Mouse (Mus musculus): ENCODE measurements around the gene Trabd2b. TPM values are rescaled to one million over a fixed set of nuclear protein-coding genes. Genes with fewer than 3 reads are reported as not detected.

Gene Trabd2b
- total RNA-seq, 2 experiments from 2014 or later, result 2.2 to 2.7 TPM

DNA sequence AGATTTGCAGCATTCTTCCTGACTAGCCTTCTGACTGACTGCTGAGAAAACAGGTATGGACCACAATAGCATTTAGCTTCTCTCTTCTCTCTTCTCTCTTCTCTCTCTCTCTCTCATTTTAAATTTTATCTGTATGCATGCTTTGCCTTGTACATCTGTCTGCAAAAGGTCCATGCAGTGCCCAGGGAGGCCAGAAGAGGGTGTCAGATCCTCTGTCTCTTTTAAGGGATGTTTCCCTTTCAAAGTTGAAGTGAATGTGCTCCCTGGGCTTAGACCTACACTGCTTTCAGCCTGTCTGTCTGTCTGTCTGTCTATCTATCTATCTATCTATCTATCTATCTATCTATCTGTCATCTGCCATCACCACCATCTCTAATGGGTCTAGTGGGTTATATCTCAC is 8.9 kb upstream of the Trabd2b start:
- intact Hi-C loops (cut with DNase I), result no loop called here

DNA sequence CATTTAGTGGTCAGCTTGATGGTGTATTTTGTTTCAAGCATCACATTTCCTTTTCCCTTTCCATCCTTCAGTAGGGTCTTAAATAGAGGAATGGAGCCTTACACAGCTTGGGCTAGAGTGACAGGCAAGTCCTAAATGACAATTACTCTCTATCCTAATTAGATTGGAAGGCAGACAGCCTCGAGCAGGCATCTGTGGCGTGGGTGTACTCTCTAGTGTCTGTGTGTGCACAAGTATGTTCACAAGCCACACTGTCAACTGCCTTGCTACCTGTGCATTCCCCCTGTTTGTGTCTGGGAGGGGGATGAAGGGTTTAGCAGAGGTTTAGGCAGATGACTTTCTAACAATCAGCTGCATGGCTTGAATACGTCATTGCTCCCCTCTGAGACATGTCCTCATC is 6.7 kb upstream of the Trabd2b start:
- intact Hi-C loops (cut with DNase I), result loop anchor here (5.0 kb wide), 1 partner anchor 53 kb away; no protein-coding TSS in a partner anchor
- DNase-seq, result no peak

More for the DNA sequence above, 8.9 kb upstream of the Trabd2b start:
- no peak for DNase-seq

DNA sequence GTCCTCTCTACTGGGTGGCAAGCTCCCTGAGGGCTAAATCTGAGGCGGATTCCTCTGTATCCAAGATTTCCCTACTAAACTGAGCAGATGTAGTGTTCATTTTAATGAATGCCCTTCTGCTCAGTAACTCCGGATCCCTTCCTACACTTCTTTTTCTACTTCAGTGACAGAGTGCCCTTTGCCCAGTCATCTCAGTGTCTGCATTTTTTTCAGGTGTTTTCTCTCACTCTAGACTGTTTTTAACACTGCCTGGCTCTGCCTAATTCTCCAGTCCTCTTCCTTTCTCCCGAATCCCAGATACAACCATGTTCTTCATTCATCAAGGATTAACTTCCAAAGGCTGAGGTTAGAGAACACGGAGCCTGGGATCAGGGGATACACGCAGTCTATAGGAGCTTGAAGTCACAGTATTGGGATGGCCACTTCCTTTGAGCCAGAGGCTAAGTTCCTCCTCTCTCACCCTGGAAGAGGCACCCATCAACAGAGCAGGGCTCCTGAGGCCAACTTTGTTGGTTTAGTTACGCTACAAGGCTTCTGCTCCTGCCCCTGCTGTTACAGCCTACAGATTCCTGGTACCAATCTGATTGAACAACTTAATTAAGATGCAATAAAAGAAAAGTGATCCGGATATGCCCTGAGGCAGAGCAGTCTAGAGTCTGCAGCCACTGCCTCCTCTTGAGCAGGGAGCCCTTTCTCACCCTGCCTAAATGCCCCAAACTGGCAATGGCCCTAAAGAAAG is 4.4 kb upstream of the Trabd2b start:
- intact Hi-C loops (cut with DNase I), result loop anchor here (5.0 kb wide), 1 partner anchor 55 kb away; no protein-coding TSS in a partner anchor
- DNase-seq, result no peak

- peak; percentile 87 for DNase-seq
- intact Hi-C loops (cut with DNase I), result no loop called here
Measured at GRCm38 (mm10) chr4:114405682-114406354, 706 bp upstream of the Trabd2b start.

GRCm38 (mm10) chr4:114407516-114407915 is 992 bp downstream of the Trabd2b start:
- intact Hi-C loops (cut with DNase I), result no loop called here
- DNase-seq, result no peak

GRCm38 (mm10) chr4:114408298-114408697 is 1.8 kb downstream of the Trabd2b start:
- intact Hi-C loops (cut with DNase I), result no loop called here
- DNase-seq, result no peak

DNA sequence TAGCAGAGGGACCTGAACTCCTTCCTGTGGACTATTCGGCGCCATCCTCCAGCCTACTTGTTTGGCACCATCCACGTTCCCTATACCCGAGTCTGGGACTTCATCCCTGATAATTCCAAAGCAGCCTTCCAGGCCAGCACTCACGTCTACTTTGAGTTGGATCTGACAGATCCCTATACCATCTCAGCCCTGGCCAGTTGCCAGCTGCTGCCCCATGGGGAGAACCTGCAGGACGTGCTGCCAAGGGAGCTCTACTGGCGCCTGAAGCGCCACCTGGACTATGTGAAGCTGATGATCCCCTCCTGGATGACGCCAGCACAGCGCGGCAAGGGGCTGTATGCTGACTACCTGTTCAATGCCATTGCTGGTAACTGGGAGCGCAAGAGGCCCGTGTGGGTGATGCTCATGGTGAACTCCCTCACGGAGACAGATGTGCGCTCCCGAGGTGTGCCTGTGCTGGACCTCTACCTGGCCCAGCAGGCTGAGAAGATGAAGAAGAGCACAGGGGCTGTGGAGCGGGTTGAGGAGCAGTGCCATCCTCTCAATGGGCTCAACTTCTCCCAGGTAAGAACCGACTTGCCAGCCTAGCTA is 2.5 kb downstream of the Trabd2b start:
- peak; percentile 23 for DNase-seq
- intact Hi-C loops (cut with DNase I), result no loop called here

GRCm38 (mm10) chr4:114409511-114409910 is 3.0 kb downstream of the Trabd2b start:
- intact Hi-C loops (cut with DNase I), result no loop called here
- no peak for DNase-seq

GRCm38 (mm10) chr4:114410026-114410425 is 3.5 kb downstream of the Trabd2b start:
- intact Hi-C loops (cut with DNase I), result loop anchor here (10.0 kb wide), 1 partner anchor 225 kb away; no protein-coding TSS in a partner anchor
- DNase-seq, result no peak

DNA sequence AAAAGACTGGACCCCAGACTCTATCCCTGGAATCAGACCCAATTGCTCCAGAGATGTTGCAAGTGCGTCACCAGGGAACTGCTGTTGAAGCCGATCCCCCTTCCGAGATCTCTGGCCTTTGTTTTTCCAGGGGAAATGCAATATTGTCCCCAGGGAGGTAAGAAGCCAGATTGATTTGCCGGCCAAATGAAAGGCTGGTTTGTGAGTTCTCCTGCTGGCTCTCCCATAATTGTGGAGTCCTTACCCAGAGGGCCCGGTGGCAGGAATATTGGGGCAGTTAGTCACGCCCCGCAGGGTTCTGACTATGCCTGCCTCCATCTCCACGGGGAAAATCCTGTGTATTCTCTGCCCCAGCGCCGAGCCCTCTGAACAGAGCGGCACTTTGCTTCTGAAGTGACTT is 3.9 kb downstream of the Trabd2b start:
- DNase-seq, result peak; percentile 20
- intact Hi-C loops (cut with DNase I), result loop anchor here (10.0 kb wide), 1 partner anchor 224 kb away; no protein-coding TSS in a partner anchor

DNA sequence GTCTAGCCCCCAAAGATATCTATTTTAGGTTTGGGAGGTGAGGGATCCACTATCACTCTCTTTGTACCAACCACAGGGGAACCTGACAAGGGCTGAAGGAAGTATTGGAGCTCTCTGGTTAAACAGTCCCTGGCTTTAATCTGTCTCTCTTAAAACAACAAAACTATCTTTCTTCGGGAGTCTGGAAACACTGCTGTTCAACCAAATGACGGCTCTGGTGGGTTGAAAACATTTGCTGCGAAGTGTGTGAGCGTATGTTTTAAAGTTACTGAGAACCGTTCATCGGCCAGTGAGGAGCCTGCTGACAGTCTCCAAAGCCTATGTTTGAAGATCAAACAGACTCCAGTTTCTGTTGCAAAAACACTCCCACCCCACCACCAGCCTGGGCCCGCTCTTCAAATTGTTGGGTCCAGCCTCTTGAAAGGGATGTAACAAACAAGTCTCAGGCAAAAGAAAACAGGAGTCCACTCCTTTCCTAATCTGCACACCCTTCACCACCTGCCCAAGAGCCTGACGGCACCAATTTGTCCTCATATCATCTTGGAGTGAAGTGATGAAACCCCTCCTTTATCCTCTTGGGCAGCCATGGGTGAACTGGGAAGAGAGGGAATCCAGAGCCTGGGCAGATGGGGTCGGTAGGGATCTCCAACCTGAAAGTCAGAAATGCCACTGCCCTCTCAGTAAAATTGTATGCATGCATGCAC is 4.6 kb downstream of the Trabd2b start:
- no peak for DNase-seq
- intact Hi-C loops (cut with DNase I), result loop anchor here (10.0 kb wide), 1 partner anchor 224 kb away; no protein-coding TSS in a partner anchor

DNA sequence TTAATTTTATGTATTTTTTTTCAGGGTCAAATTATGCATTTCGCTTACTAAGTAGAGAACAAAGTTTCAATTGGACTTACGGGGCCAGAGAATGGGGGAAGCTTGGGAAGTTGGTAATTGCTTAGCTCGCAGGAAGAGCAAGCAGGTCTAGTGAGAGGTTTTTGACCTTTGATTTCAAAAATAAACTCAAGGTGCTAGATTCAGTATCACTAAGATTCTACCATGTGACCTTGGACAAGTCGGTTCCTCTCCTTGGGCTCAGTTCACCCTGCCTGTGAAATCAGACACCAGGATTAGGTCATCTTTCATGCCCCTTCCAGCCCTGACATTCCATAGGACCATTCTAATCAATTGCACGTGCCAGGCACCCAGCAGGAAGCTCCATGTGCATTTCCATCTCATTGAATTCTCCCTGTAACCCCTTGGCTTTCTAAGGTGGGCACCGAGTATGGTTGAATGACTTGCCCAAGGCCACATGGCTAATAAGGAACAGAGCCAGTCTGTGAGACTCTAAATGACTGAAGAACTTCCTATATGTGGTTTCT is 5.4 kb downstream of the Trabd2b start:
- DNase-seq, result no peak
- intact Hi-C loops (cut with DNase I), result loop anchor here (10.0 kb wide), 1 partner anchor 223 kb away; no protein-coding TSS in a partner anchor

DNA sequence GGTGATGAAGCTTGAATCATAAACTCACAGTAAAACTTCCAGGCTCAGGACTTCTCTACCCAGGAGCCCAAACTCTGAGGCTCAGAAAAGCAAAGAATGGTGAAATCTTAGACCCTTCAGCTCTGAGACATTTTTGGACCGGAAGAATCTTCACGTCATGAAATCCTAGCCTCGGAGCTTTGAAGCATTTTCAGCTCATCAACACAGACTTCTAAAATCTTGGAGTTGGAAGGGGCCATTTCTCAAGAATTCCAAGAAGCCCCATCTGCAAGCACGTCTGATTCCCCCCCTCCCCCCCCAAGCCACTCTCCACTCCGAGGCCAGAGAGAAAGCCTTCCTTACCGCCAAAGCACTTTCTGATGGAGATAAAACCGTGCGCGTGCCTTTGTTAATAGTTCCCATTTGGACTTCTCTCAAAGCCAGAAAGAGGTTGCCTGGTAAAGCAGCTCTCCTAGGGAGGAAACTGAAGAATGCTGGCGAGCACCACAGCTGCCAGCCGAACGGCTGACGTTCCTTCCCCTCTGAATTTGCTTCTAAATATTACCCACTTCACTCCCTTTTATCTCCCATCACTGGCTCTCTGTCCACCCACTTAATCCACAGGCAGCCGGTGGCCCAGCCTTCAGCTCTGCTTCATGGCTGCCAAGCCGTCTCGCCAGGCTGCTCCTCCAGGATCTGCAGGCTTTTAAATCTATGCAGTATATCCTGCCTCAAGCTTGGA is 9.6 kb downstream of the Trabd2b start:
- DNase-seq, result peak; percentile 16
- intact Hi-C loops (cut with DNase I), result loop anchor here (10.0 kb wide), 1 partner anchor 219 kb away; no protein-coding TSS in a partner anchor

DNA sequence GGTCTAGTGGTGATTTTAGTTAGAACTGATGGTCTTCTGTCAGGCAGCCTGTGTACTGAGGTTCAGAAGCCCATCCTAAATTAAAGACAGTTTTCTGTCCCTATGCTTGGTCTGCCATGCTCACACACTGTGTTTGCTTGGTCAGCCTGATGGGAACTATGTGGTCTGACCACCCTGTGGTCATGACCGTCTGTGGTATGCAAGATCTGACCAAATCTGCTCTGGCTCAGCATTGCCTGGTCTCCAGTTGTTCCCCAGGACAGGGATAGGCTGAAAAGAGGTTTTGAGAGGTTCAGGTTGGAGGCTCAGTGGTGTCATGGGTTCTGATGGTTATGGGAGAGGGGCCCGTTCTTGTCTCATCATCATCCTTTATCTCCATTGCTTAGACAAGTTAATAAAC is 13.6 kb downstream of the Trabd2b start:
- no peak for DNase-seq
- intact Hi-C loops (cut with DNase I), result no loop called here

DNA sequence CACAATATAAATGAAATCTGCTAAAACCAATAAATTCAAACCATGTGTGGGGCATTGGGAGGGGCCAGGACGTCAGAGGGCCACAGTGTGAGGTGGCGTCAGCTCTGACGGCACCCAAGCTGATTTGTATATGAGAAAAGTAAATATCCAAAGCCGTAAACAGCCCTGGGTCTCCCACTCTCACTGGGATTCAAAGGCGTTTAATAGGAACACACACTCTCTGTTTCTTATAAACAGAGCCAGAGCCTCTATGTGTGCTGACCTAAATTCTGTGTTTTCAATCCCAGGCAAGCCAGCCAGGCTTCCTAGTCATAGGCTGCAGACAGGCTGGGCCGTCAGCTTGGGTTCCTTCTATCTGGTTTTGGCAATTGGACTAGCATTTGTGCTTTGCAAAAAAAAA is 16.6 kb downstream of the Trabd2b start:
- intact Hi-C loops (cut with DNase I), result no loop called here
- DNase-seq, result no peak

DNA sequence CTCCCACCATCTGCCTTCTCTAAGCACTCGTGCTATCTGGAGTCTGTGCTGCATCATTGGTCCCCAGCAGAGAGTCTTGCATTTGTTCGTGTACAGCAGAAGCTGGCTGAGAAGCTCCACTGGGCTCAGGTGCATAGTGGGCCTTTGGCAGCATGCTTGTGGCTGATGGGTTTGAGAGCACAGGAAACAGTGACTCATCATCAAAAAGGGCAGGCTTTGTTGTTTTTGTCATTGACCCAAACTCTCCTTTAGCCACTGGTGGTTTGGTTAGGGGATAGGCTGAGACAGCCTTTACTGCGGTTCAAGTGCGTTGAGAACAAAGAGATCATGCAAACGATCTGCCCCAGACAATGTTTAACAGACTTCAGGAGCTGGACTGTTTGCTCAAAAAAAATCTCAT is 19.3 kb downstream of the Trabd2b start:
- intact Hi-C loops (cut with DNase I), result no loop called here

DNA sequence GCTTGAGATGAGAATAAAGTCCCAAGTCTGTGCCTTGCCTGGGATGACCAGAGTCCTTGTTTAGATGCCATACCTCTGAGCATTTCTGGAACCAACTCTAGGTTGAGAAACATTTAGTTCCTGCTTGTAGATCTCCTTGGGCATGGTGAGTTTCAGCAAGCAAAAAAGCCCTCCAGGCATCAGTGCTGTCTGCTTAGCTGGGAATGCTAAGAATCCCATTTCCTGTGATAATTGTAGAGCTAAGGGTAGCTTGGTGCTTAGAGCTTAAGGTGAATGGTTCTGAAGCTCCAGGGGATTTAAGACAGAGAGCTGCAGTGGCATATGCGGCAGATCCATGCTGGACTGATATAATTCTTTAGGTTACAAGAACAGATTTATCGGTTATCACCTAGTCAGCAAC is 26.2 kb downstream of the Trabd2b start:
- intact Hi-C loops (cut with DNase I), result no loop called here
- no peak for DNase-seq

More for the DNA sequence above, 19.3 kb downstream of the Trabd2b start:
- no peak for DNase-seq

GRCm38 (mm10) chr4:114433440-114433839 is 26.9 kb downstream of the Trabd2b start:
- intact Hi-C loops (cut with DNase I), result no loop called here
- DNase-seq, result no peak

DNA sequence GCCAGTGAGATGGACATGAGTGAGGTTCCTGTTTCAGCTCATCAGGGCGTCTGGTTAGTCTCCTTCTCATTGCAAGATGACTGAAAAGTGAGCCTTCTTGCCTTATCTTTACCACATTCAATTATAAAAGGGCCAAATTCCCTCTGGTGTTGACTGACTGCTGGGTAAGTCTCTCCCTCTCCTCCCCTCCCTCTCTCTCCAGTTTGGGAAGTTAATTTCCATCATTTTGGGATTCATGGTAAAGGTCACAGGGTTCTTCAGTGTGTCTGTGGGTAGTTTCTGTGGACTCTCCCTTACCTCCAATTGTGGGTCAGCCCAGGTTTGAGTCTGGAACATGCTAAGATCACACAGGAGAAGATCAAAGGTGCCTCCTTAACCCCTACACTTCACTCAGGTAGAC is 28.2 kb downstream of the Trabd2b start:
- DNase-seq, result no peak
- intact Hi-C loops (cut with DNase I), result no loop called here

DNA sequence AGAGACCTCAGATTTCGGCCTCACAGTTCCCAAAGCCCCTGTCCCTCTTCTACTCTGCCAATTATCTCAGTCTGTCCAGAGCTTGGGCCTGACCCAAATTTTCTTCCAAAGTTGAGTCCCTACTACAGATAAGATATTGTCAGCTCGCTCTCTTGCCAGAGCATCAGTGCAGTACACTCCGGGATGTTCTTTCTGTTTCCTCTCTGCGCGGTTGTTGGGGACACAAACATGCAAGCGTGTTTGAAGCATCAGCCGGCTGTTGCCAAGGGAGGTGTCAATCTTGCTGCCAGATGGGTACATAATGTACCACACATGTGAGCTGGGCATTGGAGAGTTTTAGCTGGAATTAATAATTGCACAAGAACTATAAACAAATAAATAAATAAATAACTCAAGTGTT is 28.9 kb downstream of the Trabd2b start:
- DNase-seq, result no peak
- intact Hi-C loops (cut with DNase I), result no loop called here
